Mouse (Mus musculus) erythroblast, embryonic 14.5 days (primary cell): ENCODE measurements around the gene Mre11a. TPM values are rescaled to one million over a fixed set of nuclear protein-coding genes. Genes with fewer than 3 reads are reported as not detected.

Source experiments
- H3K27me3 ChIP-seq: 2 replicates; pipeline ENCODE4 v1.6.1; 2012; ENCODE audit warnings: inconsistent platforms; ENCODE audit not compliant: control insufficient read depth
- H3K36me3 ChIP-seq: 2 replicates; pipeline ENCODE4 v1.6.1; 2012; ENCODE audit warnings: mild to moderate bottlenecking, inconsistent platforms; ENCODE audit not compliant: control insufficient read depth
- H3K4me1 ChIP-seq: 2 replicates; pipeline ENCODE4 v1.6.1; 2012; ENCODE audit warnings: inconsistent platforms; ENCODE audit not compliant: control insufficient read depth
- H3K4me3 ChIP-seq: replicated peaks from 2 replicates; pipeline ENCODE3; 2012; ENCODE audit warnings: moderate library complexity, mild to moderate bottlenecking, inconsistent platforms
- H3K9me3 ChIP-seq: 2 replicates; pipeline ENCODE4 v1.6.1; 2012; ENCODE audit warnings: low read length, inconsistent platforms, mixed read lengths; ENCODE audit not compliant: control insufficient read depth
- GATA1 ChIP-seq: IDR thresholded peaks from 2 replicates; pipeline ENCODE4 v1.6.1; 2012; ENCODE audit warnings: low read length, inconsistent platforms, mixed read lengths
- TAL1 ChIP-seq: IDR thresholded peaks from 3 replicates; pipeline ENCODE4 v1.6.1; 2012; ENCODE audit warnings: low read length, inconsistent platforms, mixed read lengths
- polyA plus RNA-seq: library from polyadenylated mRNA; stranded (reverse); fragments of >175 nt; gene quantifications from 2 replicates; pipeline ENCODE4 v1.2.3, GENCODE M21; 2012

The Mre11a gene
- 0.50 and 0.54 TPM in 2 replicates for polyA plus RNA-seq

DNA sequence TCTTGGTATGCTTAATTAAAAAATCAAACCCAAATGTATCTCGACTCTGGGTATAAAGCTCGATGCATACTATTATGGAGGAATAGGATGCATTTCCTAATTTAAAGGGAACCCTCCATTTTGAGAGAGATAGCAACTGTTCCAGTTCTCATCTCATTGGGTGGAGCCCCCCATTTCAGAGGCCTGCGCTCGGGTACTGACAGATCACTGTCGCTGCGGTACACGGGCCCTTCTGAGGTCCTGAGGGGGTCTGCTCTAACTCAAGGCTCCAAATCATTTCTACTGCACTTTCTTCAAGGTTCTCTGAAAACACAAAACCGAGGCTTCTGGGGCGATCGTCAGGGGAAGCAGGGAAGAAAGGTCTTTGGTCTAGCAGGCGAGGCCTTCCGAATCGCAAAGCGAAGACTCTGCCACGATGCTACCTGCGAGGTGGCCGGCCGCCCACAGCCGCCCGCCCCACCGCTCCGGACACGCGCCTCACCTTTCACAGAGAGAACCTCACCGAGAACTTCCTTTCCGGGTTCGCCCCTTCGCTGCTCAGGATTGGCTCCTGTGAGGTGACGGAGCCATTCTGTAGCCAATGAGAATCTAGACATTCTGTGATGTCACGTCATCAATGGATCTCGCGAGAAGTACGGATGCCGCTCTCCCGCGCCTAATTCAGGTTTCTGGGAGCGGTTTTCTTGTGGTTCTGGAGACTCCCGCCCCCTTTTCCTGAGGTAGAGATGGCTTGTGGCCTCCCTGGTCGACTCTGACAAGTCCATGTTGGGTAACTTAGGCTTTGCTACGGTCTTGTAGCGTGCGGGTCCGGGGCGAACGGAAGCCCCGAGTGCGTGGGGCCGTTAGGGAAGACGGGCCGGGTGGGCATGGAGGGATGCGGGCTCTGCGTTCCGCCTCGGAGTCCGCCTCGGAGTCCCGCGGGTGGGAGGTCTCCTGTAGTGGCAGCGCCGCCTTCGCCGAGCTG, at the start of gene Mre11a, which contains the start of gene Ankrd49:
Mre11a (plus strand) TSS at position 616 of the 964 bp plus-strand sequence.
Ankrd49 (minus strand) TSS at position 818 of the 964 bp plus-strand sequence.
- H3K9me3 ChIP-seq: no peaks in the 10 kb centered on the region
- no peaks in the 10 kb centered on the region for H3K27me3 ChIP-seq
- peaks cover 39% of the 10 kb centered on the region for H3K4me1 ChIP-seq
- peaks cover 67% of the 10 kb centered on the region for H3K36me3 ChIP-seq
- TF ChIP-seq TAL1 (no peak), GATA1 (no peak)
- peak within 1 kb of the TSS; percentile 78 for H3K4me3 ChIP-seq

DNA sequence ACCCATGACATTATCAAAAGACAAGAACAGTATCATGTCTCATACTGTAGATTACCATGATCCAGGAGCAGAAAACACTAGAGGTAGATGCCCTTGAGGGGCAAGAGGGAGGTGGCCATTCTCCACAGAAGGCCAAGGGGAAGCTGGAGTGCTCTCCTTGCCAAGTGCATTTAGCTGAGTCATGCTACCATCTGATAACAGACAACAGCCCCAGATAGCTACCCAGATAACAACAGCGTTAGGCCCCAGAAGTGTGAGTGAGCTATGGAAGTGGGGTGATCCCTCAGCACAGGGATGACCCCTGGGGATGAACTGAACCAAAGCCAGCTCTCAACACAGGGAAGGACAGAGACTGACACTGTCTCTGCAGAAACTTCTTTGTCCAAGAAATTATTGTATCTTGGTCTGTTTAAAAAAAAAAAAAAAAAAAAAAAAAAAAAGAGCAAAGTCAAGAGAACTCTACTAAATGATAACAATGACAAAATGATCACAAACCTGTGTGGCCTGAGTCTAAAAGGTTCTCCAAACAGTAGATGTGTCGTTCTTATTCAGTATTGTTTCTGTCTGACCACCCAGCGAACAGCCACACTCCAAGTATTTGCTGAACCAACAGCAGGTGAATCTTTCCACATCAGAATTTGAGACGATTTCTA, 44.8 kb upstream of the Mre11a start:
- Histone ChIP-seq H3K4me3 (no peak overlapping the region), H3K36me3 (no peaks in the 10 kb centered on the region), H3K9me3 (no peaks in the 10 kb centered on the region), H3K27me3 (no peaks in the 10 kb centered on the region), H3K4me1 (peaks cover 2% of the 10 kb centered on the region; the same call in 1 of the 2 replicates)
- no peak for TF ChIP-seq GATA1
- TF ChIP-seq TAL1: no peak

DNA sequence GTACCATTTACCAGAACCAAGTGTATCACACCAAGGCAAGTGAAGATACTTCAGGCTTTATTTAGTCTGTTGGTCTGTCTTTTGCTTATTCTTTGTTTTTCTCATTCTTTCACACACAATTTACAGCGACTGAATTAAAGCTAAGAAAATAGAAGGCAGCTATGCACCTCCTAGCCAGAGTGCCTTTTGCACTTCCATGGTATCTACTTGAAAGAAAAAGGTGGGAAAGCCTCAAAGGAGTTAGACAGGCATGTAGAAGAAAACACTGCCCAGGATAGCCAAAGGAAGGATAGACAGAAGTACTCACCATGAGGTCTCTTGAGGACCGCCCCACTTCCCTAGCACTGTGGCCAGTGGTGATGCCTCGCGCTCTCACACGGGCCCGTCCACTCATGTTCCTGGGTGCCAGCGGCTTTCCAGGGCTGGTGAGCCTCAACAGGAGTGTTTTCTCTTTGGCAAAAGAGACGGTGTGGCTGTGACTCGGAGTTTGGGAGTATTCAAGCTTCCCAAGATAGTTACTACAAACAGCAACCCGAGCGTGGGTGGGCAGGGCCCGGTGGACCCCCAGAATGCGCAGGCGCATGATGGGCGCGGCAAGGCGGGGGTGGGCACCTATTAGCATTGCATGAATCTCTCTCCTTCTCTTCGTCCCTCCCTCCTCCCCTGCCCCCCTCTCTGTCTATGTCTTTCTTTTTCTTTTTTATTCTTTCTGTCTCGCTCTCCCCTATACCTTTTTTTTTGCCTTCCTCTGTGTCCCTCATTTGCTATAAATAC, 44.1 kb upstream of the Mre11a start, which contains the start of gene Piwil4:
Piwil4 (minus strand) TSS at position 583 of the 774 bp plus-strand sequence.
- H3K27me3 ChIP-seq: no peaks in the 10 kb centered on the region
- H3K4me1 ChIP-seq: peaks cover 2% of the 10 kb centered on the region; the same call in 1 of the 2 replicates
- TF ChIP-seq GATA1: no peak
- TF ChIP-seq TAL1: no peak
- no peaks in the 10 kb centered on the region for H3K36me3 ChIP-seq
- H3K9me3 ChIP-seq: no peaks in the 10 kb centered on the region
- no peak within 1 kb of the TSS for H3K4me3 ChIP-seq

DNA sequence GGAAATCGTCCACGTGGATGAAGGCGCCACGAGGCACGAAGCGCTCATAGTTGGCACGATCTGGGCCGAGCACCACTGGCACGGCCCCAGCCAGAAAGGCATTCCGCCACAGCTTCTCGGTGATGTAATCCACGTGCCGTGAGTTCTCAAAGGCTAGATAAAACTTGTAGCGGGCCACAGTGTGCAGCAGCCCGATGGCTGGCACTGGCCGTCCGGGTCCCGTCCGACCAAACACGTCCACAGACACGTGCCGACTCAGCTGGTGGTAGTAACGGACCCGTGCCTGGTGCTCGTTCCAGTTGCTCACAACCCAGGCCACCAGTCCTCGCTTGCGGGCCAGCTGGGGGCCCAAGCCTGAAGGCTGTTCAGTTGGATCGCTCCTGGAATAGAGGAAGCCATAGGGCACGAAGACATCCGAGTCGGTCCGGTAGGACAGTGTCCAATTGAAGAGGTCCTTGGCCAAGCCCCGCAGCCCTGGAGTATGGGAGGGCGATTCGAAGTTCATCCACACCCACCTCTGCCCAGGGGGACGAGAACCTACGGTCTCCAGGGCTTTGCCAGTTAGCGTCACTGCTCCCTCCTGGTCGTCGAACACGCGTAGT, 33.5 kb upstream of the Mre11a start:
- TF ChIP-seq GATA1 (no peak), TAL1 (no peak)
- Histone ChIP-seq H3K4me3 (peak overlapping the region; percentile 39), H3K27me3 (peaks cover 20% of the 10 kb centered on the region), H3K36me3 (no peaks in the 10 kb centered on the region), H3K4me1 (no peaks in the 10 kb centered on the region; the same call in 1 of the 2 replicates), H3K9me3 (no peaks in the 10 kb centered on the region)

DNA sequence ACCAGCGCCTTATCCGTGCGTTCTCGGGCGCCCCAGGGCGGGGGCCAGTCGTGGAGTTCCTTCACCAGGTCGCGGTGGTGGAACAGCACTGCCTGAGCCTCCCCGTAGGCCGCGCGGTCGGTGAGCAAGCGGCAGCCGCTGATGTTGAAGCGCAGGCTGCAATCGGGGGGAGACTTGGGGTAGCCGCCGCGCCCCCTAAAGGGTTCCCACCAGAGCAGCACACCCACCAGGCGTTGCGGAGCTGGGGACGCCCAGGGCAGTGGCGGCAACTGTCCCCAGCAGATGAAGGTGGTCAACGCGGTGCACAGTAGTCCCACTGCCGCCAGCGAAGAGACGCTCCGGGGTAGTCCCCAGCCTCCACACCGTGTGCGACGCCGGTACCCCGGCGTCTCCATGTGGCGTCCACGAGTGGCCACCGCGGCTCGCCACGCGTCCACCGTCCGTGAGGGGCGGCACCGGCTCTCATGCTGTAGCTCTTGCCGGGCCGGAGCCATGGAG, 32.9 kb upstream of the Mre11a start:
- peaks cover 20% of the 10 kb centered on the region for H3K27me3 ChIP-seq
- peak overlapping the region; percentile 39 for H3K4me3 ChIP-seq
- TF ChIP-seq TAL1: no peak
- no peaks in the 10 kb centered on the region for H3K36me3 ChIP-seq
- no peaks in the 10 kb centered on the region for H3K9me3 ChIP-seq
- H3K4me1 ChIP-seq: no peaks in the 10 kb centered on the region; the same call in 1 of the 2 replicates

DNA sequence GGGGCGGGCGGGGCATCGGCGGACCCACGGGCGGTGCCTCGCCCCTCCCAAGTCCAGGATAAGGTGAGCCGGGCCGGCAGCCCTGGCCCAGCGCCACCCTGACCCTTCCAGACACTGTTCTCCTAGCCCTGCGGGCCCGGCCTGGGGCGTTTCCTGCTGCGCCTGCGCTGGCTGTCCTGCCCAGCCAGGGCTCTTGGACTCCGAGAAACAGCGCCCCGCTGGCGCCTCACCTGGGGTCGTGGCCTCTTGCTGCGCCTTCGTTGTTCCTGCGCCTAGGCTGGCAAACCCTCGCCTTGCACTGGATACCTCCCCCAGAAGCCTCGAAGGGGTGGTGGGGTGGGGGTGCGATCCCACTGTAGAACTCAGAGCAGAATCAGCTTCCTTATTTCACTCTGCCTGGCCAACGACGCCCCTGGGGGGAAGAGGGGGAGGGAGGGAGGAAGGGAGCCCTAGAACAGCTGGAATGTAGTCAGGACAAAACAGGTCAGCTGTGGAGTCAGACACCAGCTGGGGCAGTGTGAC, 32.4 kb upstream of the Mre11a start, which contains the start of gene Fut4:
Fut4 (minus strand) TSS at position 393 of the 522 bp plus-strand sequence.
- Histone ChIP-seq H3K9me3 (no peaks in the 10 kb centered on the region), H3K4me1 (no peaks in the 10 kb centered on the region; the same call in 1 of the 2 replicates), H3K27me3 (peaks cover 20% of the 10 kb centered on the region), H3K4me3 (peak within 1 kb of the TSS; percentile 39), H3K36me3 (no peaks in the 10 kb centered on the region)
- no peak for TF ChIP-seq GATA1
- TF ChIP-seq TAL1: no peak

DNA sequence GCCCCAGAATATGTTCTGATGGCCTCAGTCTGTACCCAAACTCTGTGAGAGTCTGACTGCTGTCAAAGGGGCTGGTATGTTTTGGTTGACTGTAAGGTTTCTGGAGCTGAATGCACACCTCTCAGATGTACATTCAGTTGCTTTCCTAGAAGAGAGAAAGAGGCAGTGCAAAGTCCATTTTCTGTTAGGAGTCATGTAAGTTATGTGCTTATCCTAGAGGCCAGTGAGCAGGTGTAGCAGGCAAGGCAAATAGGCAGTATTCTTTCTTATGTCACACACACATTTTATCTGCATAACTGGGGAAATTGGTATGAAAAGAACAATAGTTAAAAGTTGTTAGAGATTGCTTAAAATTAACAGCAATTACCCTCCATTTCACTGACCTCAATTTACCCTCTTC, 30.5 kb upstream of the Mre11a start:
- H3K27me3 ChIP-seq: peaks cover 20% of the 10 kb centered on the region
- no peak for TF ChIP-seq GATA1
- TF ChIP-seq TAL1: no peak
- no peak overlapping the region for H3K4me3 ChIP-seq
- no peaks in the 10 kb centered on the region for H3K36me3 ChIP-seq
- H3K9me3 ChIP-seq: no peaks in the 10 kb centered on the region
- no peaks in the 10 kb centered on the region; the same call in 1 of the 2 replicates for H3K4me1 ChIP-seq

DNA sequence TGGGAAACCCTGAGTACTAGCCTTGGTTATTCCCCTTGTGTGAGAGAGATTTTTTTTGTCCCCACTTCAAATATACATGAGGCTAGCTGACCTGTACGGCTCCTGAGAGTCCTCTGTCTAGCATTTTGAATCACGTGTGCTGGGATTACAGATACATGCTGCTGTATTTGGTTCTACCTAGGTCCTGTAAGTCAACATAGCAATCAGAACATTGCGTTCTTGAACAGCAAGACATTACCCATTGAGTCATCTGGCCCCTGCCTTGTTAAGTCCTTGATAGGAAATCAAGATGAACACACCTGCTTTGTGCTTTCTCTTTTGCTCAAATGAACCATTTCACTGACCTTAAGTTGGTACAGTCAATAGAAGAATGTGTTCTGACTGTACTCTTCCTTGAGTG, 30.0 kb upstream of the Mre11a start:
- no peak overlapping the region for H3K4me3 ChIP-seq
- TF ChIP-seq TAL1: no peak
- TF ChIP-seq GATA1: no peak
- no peaks in the 10 kb centered on the region for H3K9me3 ChIP-seq
- H3K36me3 ChIP-seq: no peaks in the 10 kb centered on the region
- peaks cover 20% of the 10 kb centered on the region for H3K27me3 ChIP-seq
- no peaks in the 10 kb centered on the region; the same call in 1 of the 2 replicates for H3K4me1 ChIP-seq
